Mouse (Mus musculus): ENCODE data around the gene Mpv17l2. TPM values are rescaled to one million over a fixed set of nuclear protein-coding genes. Genes with fewer than 3 reads are reported as not detected.

The Mpv17l2 gene
- polyA plus RNA-seq, 1 experiment from 2014 or later, result 43.1 TPM

DNA sequence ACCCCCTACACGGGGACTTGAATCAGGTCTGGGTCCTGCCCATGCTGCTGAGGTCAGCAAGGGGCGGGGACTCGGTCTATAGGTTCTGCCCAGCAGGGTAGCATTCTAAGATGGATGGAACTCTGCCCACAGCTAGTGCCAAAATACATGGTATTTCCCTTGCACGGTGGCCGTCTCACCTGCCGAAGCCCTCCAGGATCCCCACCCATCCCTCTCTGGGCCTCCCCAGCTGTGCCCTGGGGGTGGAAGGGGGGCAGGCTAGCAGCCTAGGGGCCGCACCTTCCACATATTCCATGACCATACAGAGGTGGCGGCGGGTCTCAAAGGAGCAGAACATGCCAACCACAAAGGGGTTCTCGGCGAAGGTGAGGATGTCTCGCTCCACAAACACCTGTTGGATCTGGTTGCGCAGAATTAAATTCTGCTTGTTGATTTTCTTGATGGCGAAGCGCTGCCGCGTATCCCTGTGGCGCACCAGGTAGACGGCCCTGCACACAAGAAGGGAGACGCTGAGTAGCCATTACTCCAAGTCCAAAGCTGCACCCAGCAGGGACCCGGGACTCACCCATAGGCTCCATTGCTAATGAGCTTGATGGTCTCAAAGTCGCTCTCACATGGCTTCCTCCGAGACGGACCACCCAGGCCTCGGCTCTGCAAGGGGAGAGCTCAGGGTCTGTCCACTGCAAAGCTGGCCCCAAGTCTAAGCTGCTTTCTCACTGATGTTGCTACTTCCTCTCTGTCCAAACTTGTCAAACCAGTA, 25.7 kb upstream of the Mpv17l2 start:
- H3K9ac ChIP-seq (replicated peaks; ENCODE audit: low read depth, low read length), result no peak overlapping the region
- peaks cover 49% of the 10 kb centered on the region for H3K36me3 ChIP-seq (ENCODE audit: control insufficient read depth, insufficient read depth, low read length)
- 89% methylated on average over 25 of the region's 25 CpGs for WGBS
- H3K4me3 ChIP-seq (ENCODE audit: low read depth, low read length), result no peak overlapping the region
- no peak for ATAC-seq (ENCODE audit: insufficient number of reproducible peaks, insufficient read depth, low FRiP score, low read depth)
- H3K4me2 ChIP-seq (replicated peaks; ENCODE audit: low read depth, low read length), result no peak overlapping the region
- H3K27ac ChIP-seq (ENCODE audit: low read length), result no peak overlapping the region
- no peaks in the 10 kb centered on the region for H3K27me3 ChIP-seq (ENCODE audit: control insufficient read depth, insufficient read depth, low read length)
- H3K4me1 ChIP-seq (ENCODE audit: control insufficient read depth, insufficient read depth, low read length), result peaks cover 12% of the 10 kb centered on the region
- no peaks in the 10 kb centered on the region for H3K9me3 ChIP-seq (ENCODE audit: control insufficient read depth, low read depth, low read length)

DNA sequence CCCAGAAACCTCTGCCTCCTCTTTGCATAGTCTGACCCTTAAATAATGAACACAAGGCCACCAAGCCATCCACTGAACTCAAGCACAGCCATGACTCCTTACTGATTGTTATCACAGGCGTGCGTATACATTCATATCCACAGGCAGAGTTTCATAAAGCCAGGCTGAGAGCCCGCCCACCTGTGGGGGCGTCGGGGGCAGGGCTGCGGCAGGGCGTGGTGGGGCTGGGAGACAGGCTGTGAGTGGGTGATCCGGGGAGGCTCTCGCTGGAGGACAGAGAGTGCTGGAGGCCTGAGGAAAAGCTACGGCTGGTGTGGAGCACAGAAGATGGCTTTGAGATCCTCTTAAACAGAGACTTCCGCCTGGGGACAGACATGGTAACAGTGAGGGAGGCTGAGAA, 19.3 kb upstream of the Mpv17l2 start:
- no peak overlapping the region for H3K4me2 ChIP-seq (replicated peaks; ENCODE audit: low read depth, low read length)
- ATAC-seq (ENCODE audit: insufficient number of reproducible peaks, insufficient read depth, low FRiP score, low read depth), result no peak
- H3K27me3 ChIP-seq (ENCODE audit: control insufficient read depth, insufficient read depth, low read length), result no peaks in the 10 kb centered on the region
- WGBS, result 63% methylated on average over 11 of the region's 11 CpGs
- H3K4me3 ChIP-seq (ENCODE audit: low read depth, low read length), result no peak overlapping the region
- H3K9me3 ChIP-seq (ENCODE audit: control insufficient read depth, low read depth, low read length), result no peaks in the 10 kb centered on the region
- no peak overlapping the region for H3K9ac ChIP-seq (replicated peaks; ENCODE audit: low read depth, low read length)
- H3K36me3 ChIP-seq (ENCODE audit: control insufficient read depth, insufficient read depth, low read length), result peaks cover 41% of the 10 kb centered on the region
- peaks cover 14% of the 10 kb centered on the region for H3K4me1 ChIP-seq (ENCODE audit: control insufficient read depth, insufficient read depth, low read length)
- H3K27ac ChIP-seq (ENCODE audit: low read length), result no peak overlapping the region

DNA sequence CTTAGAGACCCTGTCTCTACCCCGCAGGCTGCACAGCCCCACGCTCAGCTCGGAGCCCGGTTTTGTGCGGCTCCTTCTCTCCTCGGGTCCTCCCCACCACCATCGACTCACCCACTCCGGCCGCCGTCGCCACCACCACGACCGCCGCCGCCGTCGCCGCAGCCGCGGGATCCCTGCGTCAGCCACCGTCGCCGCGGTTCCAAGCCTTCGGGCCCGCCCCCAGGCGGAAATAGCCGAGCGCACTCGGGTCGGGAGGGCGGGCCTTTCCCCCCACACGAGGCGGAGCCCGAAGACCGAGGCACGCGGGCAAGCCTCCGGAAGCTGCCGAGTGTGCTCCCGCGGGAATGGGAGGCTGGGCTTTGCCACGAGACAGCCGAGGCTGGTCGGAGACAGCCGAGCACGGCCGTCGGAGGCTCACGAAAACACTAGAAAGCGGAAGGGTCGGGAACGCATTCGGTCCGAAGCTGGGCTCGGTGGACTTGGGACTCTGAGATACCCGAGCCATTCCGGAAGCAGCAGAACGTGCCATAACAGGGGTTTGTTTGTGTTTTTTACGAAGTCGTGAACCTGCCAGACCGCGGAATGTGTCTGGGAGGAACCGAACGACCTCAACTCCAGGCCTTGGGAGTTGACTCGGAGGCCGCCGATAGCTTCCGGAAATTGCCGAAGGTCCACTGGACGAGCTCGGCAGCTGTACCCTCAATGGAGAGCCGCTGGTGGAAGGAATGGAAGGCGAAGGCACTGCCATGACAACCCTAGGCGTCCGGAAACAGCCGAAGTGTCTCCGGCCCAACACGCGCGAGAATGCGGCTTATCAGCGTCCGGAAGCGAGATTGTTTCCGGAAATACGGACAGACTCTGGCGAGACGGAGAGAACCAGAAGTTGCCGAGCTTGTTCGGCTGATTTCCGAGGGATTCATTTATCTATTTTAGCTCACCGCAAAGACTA, 16.0 kb upstream of the Mpv17l2 start, which contains the start of gene Pik3r2:
Gene Pik3r2 (minus strand): TSS at position 218 of the 949 bp plus-strand sequence.
- peak within 1 kb of the TSS; percentile 88 for H3K4me2 ChIP-seq (replicated peaks; ENCODE audit: low read depth, low read length)
- H3K27me3 ChIP-seq (ENCODE audit: control insufficient read depth, insufficient read depth, low read length), result no peaks in the 10 kb centered on the region
- H3K36me3 ChIP-seq (ENCODE audit: control insufficient read depth, insufficient read depth, low read length), result peaks cover 39% of the 10 kb centered on the region
- ATAC-seq (ENCODE audit: insufficient number of reproducible peaks, insufficient read depth, low FRiP score, low read depth), result peak; percentile 92
- under 1% methylated on average over 94 of the region's 94 CpGs for WGBS
- peak within 1 kb of the TSS; percentile 91 for H3K4me3 ChIP-seq (ENCODE audit: low read depth, low read length)
- H3K9me3 ChIP-seq (ENCODE audit: control insufficient read depth, low read depth, low read length), result no peaks in the 10 kb centered on the region
- H3K9ac ChIP-seq (replicated peaks; ENCODE audit: low read depth, low read length), result peak within 1 kb of the TSS; percentile 98
- H3K27ac ChIP-seq (ENCODE audit: low read length), result peak within 1 kb of the TSS; percentile 98
- peaks cover 37% of the 10 kb centered on the region for H3K4me1 ChIP-seq (ENCODE audit: control insufficient read depth, insufficient read depth, low read length)

DNA sequence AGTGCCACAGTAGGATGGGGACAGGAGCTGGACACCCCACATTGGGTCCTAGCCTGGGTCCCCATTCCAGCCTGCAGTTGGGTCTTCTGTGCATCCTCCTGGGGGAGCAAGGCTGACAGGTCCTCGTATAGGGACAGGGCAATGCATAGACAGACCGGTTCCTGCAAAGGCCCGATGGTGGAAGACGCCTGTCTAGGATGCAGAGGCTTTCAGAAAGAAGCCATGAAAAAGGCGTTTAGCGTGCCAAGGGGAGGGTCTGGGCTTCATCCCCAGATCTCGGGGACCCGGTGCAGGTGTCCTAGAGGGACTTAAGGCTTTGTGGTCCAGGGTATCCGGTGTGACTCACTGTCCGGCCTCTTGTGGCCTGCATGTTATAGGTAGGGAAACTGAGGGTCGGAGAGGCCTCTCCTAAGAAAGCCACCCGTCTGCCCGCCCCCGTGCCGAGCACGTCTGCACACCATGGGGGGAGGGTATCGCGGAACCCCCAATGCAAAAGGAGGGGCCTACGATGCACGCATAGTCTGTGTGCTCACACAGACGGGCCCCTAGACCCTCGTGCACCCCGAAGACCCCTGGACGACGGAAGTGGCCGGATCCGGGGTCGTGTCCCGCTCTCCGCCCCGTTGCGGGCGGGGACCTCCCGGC, 15.2 kb upstream of the Mpv17l2 start:
- peak; percentile 9; the same call in 1 of the 2 replicates for ATAC-seq (ENCODE audit: insufficient number of reproducible peaks, insufficient read depth, low FRiP score, low read depth)

DNA sequence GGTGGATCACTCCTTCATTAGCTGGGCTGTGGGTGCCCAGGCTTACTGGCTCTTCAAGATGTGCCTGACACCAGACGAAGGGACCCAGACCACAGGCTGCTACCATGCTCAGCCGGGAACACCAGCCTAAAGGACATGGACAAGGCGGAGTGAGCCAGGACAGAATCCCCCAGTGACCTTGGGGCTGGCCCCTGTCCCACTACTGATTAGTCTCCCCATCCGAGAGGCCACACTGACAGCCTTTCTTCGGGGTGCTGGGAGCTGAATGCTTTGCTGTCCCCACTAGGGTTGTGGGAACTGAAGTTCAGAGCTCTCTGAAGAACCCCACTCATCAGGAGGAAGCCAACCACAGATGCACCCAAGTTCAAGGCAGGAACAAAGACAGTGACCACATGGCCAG, 14.5 kb upstream of the Mpv17l2 start:
- whole genome bisulfite sequencing, result 89% methylated on average over 5 of the region's 5 CpGs
- Histone ChIP-seq H3K4me1 (ENCODE audit: control insufficient read depth, insufficient read depth, low read length) (peaks cover 37% of the 10 kb centered on the region), H3K27me3 (ENCODE audit: control insufficient read depth, insufficient read depth, low read length) (no peaks in the 10 kb centered on the region), H3K36me3 (ENCODE audit: control insufficient read depth, insufficient read depth, low read length) (peaks cover 40% of the 10 kb centered on the region), H3K9me3 (ENCODE audit: control insufficient read depth, low read depth, low read length) (no peaks in the 10 kb centered on the region), H3K4me3 (ENCODE audit: low read depth, low read length) (peak overlapping the region; percentile 91; the same call in 1 of the 2 replicates), H3K27ac (ENCODE audit: low read length) (no peak overlapping the region), H3K9ac (replicated peaks; ENCODE audit: low read depth, low read length) (peak overlapping the region; percentile 98), H3K4me2 (replicated peaks; ENCODE audit: low read depth, low read length) (peak overlapping the region; percentile 88)
- no peak for ATAC-seq (ENCODE audit: insufficient number of reproducible peaks, insufficient read depth, low FRiP score, low read depth)

More for the DNA sequence above, 15.2 kb upstream of the Mpv17l2 start:
- Histone ChIP-seq H3K27ac (ENCODE audit: low read length) (peak overlapping the region; percentile 61; the same call in 1 of the 2 replicates), H3K4me3 (ENCODE audit: low read depth, low read length) (peak overlapping the region; percentile 91), H3K9ac (replicated peaks; ENCODE audit: low read depth, low read length) (peak overlapping the region; percentile 98), H3K4me2 (replicated peaks; ENCODE audit: low read depth, low read length) (peak overlapping the region; percentile 88), H3K9me3 (ENCODE audit: control insufficient read depth, low read depth, low read length) (no peaks in the 10 kb centered on the region), H3K36me3 (ENCODE audit: control insufficient read depth, insufficient read depth, low read length) (peaks cover 40% of the 10 kb centered on the region), H3K27me3 (ENCODE audit: control insufficient read depth, insufficient read depth, low read length) (no peaks in the 10 kb centered on the region), H3K4me1 (ENCODE audit: control insufficient read depth, insufficient read depth, low read length) (peaks cover 37% of the 10 kb centered on the region)
- 2% methylated on average over 34 of the region's 34 CpGs for WGBS

DNA sequence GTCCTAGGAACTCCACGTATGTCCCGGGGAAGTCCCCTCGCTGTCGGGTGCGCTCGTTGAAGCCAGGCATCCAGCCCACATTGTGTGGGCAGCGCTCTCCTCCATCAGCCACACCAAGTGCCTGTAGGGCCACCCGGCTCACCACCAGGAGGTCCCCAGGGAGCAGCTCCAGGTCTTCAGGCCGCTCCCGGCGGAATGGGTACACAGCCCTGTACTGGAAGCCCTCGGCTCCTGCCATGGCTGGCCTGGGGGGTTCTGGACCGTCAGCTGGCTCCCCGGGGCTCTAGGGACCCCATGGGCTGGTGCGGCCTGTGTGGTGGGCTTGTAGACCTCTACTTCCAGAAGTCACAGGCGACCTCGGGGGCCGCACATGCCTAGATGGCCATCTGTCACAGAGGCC, 14.0 kb upstream of the Mpv17l2 start:
- H3K27me3 ChIP-seq (ENCODE audit: control insufficient read depth, insufficient read depth, low read length), result no peaks in the 10 kb centered on the region
- H3K27ac ChIP-seq (ENCODE audit: low read length), result no peak overlapping the region
- peaks cover 37% of the 10 kb centered on the region for H3K4me1 ChIP-seq (ENCODE audit: control insufficient read depth, insufficient read depth, low read length)
- no peak for ATAC-seq (ENCODE audit: insufficient number of reproducible peaks, insufficient read depth, low FRiP score, low read depth)
- H3K36me3 ChIP-seq (ENCODE audit: control insufficient read depth, insufficient read depth, low read length), result peaks cover 38% of the 10 kb centered on the region
- H3K9me3 ChIP-seq (ENCODE audit: control insufficient read depth, low read depth, low read length), result no peaks in the 10 kb centered on the region
- H3K4me3 ChIP-seq (ENCODE audit: low read depth, low read length), result no peak overlapping the region
- 97% methylated on average over 18 of the region's 18 CpGs for WGBS
- H3K4me2 ChIP-seq (replicated peaks; ENCODE audit: low read depth, low read length), result no peak overlapping the region
- H3K9ac ChIP-seq (replicated peaks; ENCODE audit: low read depth, low read length), result 0 out of 2 replicates have a peak overlapping the region, but pooled peaks have one; percentile 10

DNA sequence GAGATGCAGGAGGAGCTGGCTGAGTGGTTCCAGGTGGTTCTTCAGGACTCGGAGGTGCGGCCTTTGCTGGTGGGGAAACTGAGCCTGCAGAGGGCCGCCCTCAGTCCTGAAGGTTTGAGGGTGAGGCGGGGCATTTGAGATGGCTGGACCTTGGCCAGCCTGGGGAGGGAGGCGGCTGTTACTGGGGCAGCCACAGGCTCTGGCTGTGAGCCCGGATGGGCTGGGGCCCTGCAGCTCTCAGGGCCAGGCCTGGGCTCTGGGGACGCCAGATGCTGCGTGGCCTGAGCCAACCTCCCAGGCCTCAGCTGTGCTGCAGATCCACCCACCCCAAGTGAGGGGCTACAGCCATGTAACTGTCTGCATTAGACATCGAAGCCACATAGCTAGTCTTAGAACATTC, 13.1 kb upstream of the Mpv17l2 start:
- no peak for ATAC-seq (ENCODE audit: insufficient number of reproducible peaks, insufficient read depth, low FRiP score, low read depth)
- no peaks in the 10 kb centered on the region for H3K9me3 ChIP-seq (ENCODE audit: control insufficient read depth, low read depth, low read length)
- H3K27me3 ChIP-seq (ENCODE audit: control insufficient read depth, insufficient read depth, low read length), result no peaks in the 10 kb centered on the region
- WGBS, result 52% methylated on average over 9 of the region's 9 CpGs
- H3K27ac ChIP-seq (ENCODE audit: low read length), result peak overlapping the region; percentile 61
- H3K4me3 ChIP-seq (ENCODE audit: low read depth, low read length), result no peak overlapping the region
- peak overlapping the region; percentile 19; the same call in 1 of the 2 replicates for H3K4me2 ChIP-seq (replicated peaks; ENCODE audit: low read depth, low read length)
- H3K4me1 ChIP-seq (ENCODE audit: control insufficient read depth, insufficient read depth, low read length), result peaks cover 37% of the 10 kb centered on the region
- 0 out of 2 replicates have a peak overlapping the region, but pooled peaks have one; percentile 30 for H3K9ac ChIP-seq (replicated peaks; ENCODE audit: low read depth, low read length)
- peaks cover 32% of the 10 kb centered on the region for H3K36me3 ChIP-seq (ENCODE audit: control insufficient read depth, insufficient read depth, low read length)

DNA sequence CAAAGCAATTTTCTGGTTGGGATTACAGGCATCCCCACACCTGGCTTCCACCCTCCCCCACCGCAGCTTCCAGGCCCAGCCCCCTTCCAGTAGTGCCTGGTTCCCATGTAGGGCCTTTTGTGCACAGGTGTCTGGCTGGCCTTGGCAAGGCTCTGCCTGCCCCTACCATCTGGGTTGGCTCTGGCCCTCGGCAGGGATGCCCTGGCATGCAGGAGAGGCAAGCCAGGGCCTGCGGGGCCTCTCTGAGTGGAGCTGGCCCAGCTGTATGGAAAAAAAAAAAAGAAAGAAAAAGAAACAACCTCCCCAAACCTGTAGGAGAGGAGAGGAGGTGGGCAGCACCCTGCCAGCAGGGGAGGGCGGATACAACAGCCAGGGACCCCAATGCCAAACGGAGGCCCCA, 12.7 kb upstream of the Mpv17l2 start:
- Histone ChIP-seq H3K4me1 (ENCODE audit: control insufficient read depth, insufficient read depth, low read length) (peaks cover 37% of the 10 kb centered on the region), H3K9ac (replicated peaks; ENCODE audit: low read depth, low read length) (no peak overlapping the region), H3K4me3 (ENCODE audit: low read depth, low read length) (no peak overlapping the region), H3K4me2 (replicated peaks; ENCODE audit: low read depth, low read length) (peak overlapping the region; percentile 19; the same call in 1 of the 2 replicates), H3K9me3 (ENCODE audit: control insufficient read depth, low read depth, low read length) (no peaks in the 10 kb centered on the region), H3K36me3 (ENCODE audit: control insufficient read depth, insufficient read depth, low read length) (peaks cover 36% of the 10 kb centered on the region), H3K27me3 (ENCODE audit: control insufficient read depth, insufficient read depth, low read length) (no peaks in the 10 kb centered on the region), H3K27ac (ENCODE audit: low read length) (peak overlapping the region; percentile 61)
- no peak for ATAC-seq (ENCODE audit: insufficient number of reproducible peaks, insufficient read depth, low FRiP score, low read depth)
- 69% methylated on average over 5 of the region's 5 CpGs for WGBS
